Mouse (Mus musculus) spleen, adult 12 weeks (tissue): ENCODE measurements around the gene Col4a1.

Experiments
- DNase-seq: peaks from one replicate; pipeline ENCODE4 v3.0.0; 2022; ENCODE audit warnings: low spot score

Col4a1 gene

DNA sequence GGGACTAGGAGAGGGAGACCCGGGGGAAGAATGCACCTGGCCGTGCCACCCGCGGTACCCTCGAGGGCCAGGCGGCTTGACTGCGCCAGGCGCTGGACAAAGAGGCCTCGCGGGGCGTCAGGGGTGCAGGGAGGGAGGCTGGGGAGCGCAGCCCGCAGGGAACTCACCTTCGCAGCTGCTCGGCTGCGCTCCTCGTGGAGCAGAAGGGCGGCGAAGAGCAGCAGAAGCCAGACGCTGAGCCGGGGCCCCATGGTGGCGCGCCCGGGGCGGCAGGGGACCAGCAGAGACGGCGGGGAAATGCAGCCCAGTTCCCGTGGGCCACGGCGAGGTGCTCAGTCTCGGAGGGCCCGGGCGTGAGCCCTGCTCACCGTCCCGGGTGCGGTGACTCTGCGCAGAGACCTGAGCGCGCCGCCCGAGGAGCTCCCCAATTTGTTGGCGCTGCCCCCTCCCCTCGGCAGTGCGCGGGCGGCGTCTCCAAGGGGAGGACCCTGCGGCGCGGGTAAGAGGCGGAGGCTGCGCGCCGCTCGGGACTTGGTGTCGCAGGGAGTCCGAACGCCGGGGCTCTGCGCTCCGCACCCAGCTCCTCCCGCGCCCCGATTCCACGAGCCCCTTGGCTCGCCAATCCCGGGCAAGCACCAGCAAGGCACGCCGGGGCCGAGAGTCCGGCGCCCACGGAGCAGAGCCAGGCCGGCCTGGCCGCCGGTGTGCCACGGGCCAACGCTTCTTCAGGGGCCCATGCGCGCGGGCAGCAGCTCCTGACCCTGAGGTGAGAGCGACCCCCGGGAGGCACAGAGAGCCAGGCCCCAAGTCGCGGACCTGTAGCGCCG lies at the start of gene Col4a1, which contains the start of gene Col4a2:
Gene Col4a1 (minus strand): TSS at position 478 of the 827 bp plus-strand sequence.
Gene Col4a2 (plus strand): TSS at position 457 of the 827 bp plus-strand sequence.
- no peak for DNase-seq

DNA sequence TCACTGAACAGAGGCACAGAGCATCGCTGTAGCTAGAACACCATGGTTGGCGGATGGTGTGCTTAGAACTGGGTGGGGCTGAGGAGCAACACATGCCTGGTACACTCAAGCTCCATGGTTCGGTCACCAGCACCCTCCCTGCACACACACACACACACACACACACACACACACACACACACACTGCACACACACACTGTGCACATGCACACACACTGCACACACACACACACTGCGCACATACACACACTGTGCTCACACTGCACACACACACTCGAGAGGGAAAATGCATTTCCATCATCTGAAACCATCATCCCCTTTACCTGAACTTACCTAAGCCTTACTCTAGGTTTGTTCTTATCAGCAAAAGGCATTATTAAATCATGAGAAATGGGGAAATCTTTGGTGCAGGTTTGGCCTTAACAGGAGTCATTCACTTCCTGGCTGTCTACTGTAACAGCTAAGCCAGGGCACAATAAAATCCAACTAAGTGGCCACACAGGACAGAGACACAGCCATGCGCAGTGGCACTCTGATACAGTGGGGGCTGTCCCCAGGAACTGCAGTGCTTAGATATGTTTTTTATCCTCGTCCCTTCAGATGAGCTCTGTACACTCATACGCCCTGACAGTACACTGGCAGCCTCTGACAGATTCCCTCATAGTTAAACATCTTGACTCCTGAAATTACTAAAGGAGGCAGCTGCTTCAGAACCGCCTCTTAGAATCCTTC lies 49.1 kb upstream of the Col4a1 start:
- no peak for DNase-seq

GRCm38 (mm10) chr8:11359846-11360245 lies 47.2 kb upstream of the Col4a1 start:
- no peak for DNase-seq

- DNase-seq, result no peak
Measured at GRCm38 (mm10) chr8:11357921-11358436, 45.4 kb upstream of the Col4a1 start.

DNA sequence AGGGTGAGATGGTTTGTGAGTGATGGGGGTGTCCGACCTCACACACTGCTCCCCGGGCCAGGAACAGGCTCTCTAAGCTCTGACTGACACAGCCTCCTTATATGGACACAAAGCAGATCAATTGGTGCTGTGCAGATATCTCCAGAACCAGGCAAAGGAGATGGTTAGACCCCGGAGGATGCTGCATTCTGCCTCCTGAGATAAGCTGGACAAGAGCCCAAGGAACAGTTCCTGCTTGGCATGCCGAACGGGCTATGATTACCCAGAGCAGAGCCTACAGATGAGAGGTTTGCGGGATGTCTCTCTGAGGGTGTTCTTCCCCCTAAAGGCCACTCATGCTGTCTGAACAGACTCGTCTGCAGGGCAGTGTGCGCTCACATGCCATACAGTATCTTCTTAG lies 44.1 kb upstream of the Col4a1 start:
- no peak for DNase-seq

- no peak for DNase-seq
Measured at GRCm38 (mm10) chr8:11355900-11356299, 43.3 kb upstream of the Col4a1 start.

- no peak for DNase-seq
Measured at GRCm38 (mm10) chr8:11354800-11355451, 42.3 kb upstream of the Col4a1 start.

- DNase-seq, result no peak
Measured at GRCm38 (mm10) chr8:11352514-11352913, 39.9 kb upstream of the Col4a1 start.

- DNase-seq, result no peak
Measured at GRCm38 (mm10) chr8:11351355-11351754, 38.7 kb upstream of the Col4a1 start.

DNA sequence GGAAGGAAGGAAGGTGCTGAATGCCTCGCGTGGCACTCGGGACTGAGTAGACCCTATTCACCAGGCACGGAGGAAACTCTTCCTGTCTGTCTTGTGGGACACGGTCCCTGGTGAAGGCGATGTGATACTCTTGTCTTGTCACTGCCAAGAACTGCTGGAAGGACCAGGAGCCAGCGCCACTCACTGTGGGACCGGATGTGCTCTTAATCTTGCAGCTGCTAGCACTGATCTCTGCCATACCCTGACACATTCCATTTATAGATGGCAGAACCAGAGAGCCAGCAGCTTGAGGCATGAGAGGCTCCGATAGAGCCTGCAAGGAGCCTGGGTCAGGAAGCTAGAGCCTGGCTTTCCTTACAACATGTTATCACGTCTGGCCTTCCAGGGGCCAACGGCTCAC lies 36.0 kb upstream of the Col4a1 start:
- DNase-seq, result no peak

GRCm38 (mm10) chr8:11347699-11348098 lies 35.1 kb upstream of the Col4a1 start:
- DNase-seq, result no peak

GRCm38 (mm10) chr8:11346225-11346624 lies 33.6 kb upstream of the Col4a1 start:
- DNase-seq, result no peak

GRCm38 (mm10) chr8:11344459-11344858 lies 31.8 kb upstream of the Col4a1 start:
- no peak for DNase-seq

- no peak for DNase-seq
Measured at GRCm38 (mm10) chr8:11341111-11341566, 28.5 kb upstream of the Col4a1 start.

DNA sequence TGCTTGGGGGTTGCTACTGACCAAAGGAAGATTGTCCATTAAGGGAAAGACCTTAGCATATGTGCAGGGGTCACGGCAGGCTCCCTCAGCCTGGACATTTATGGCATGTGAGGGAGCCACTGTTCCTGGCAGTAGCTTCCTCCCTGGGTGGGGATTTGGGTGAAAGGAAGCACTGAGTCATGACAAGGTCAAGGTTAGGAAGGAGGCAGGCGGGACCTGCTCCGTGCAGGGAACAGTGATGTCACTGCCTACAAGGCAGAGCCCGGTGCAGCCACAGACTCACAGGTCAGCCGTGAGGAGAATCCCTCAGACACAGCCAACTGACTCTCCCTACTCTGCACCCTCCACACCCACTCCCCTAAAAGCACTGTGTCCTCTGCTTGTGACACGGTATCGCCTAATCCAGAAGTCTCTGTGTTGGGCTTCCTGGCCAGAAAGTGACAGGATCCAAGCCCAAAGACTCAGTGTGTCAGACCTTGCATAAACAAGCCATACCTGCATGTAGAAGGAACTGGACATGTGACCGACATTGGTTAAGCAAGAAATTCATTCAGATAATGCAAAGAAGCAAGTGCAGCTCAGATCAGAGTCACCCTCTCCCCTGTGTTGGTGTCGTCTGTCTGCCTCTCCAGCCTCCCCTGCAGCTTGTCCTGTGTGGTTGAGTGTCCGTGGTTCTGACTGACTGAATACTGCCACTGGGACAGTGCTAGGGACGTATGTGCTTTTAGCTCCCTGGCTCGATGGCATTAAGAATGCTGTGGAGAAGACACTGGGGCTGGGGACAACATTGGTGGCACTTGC lies 27.9 kb upstream of the Col4a1 start:
- DNase-seq, result no peak

GRCm38 (mm10) chr8:11338507-11338906 lies 25.9 kb upstream of the Col4a1 start:
- DNase-seq, result no peak

GRCm38 (mm10) chr8:11337642-11338041 lies 25.0 kb upstream of the Col4a1 start:
- no peak for DNase-seq

DNA sequence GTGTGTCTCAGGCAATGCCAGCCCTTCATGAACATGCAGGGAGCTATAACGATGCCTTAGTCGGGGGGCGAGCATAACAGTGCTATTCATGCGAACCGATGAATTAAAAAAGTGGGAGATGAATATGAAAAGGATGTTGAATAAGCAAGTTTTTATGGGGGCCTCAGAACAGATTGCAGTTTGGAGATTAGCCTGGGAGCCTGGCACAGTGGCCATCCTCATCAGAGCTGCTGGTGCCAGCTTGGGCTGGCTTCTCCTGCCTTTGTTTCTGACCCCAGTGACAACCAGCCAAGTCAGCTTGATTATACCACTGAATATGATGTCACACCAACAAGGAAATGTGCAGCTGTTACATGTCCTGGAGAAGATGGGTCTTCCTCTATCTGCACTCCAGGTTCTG lies 23.7 kb upstream of the Col4a1 start:
- DNase-seq, result no peak

- no peak for DNase-seq
Measured at GRCm38 (mm10) chr8:11335238-11335637, 22.6 kb upstream of the Col4a1 start.

DNA sequence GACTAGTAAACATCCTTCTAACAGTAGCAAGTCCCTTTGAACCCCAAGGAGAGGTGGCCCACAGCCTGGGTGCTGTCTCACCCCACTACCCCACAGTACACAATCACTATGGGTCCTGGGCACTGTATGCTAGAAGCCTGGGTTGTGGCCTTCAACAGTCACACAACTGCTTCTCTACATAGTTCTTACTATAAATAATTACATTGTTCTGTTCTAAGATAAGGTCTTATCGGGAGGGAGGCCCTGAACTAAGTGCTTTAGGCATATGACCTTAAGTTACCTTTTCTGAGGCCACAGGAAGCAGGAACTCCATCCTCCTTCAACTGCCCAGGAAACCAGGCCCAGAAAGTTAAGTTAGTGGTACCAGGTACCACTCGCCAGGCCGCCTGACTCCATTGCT lies 21.9 kb upstream of the Col4a1 start:
- no peak for DNase-seq

DNA sequence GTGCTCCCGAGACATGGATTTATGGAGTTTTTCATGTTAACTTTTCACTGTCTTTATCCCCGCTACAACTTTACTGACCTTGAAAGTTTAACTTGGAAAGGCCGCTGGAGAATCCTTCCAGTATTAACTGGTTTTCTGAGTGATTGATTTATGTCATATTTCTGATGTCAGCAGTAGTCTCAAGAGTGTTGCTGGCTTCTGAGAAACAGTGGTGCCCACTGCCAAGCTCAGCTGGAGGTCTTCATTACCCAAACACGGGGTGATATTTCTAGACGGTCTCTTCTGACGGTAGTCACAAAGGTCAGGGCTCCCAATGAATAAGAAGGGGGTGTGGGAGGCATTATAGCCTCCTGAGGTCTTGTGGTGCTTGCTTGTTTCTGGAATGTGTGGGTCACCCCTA lies 21.1 kb upstream of the Col4a1 start:
- no peak for DNase-seq

DNA sequence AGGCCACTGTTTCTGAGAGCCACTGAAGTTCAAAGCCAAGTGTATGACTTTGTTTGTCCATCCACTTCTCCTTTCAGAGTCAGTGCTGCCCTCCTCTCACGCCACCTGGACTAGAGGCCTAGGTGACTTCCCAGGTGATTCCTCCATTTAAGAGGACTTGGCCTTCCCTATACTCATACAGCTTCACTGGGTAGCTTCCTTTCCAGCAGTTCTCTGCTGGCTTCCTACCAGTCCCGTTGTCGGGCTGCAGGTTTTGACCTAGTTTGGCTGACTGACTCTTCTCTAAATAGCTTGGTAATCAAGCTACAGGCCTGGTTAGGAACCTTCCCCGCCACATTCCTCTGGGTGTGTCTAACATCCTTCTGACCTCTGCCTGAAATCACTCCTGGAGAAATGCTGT lies 18.9 kb upstream of the Col4a1 start:
- no peak for DNase-seq
